Mouse (Mus musculus) midbrain, embryonic 14.5 days (tissue): ENCODE measurements around the gene Gnao1. TPM values are rescaled to one million over a fixed set of nuclear protein-coding genes. Genes with fewer than 3 reads are reported as not detected.

Experiments used
- ATAC-seq: fragments of 200-750 bp; cut with Nextera tagmentation; 2 replicates; pipeline ENCODE4 v1.8.0; 2017; ENCODE audit warnings: moderate number of reproducible peaks, moderate library complexity; ENCODE audit not compliant: low FRiP score, low TSS enrichment
- DNase-seq: peaks from one replicate; pipeline ENCODE4 v3.0.0-alpha.2; 2015
- H3K27ac ChIP-seq: fragments of 300-500 bp; sonication (generic); replicated peaks from 2 replicates; pipeline ENCODE4 v1.5.1; 2014; ENCODE audit warnings: mild to moderate bottlenecking, low read depth, low read length, moderate library complexity
- H3K27me3 ChIP-seq: fragments of 300-500 bp; sonication (generic); 2 replicates; pipeline ENCODE4 v1.6.1; 2014; ENCODE audit warnings: low read length, control low read depth, mixed read lengths; ENCODE audit not compliant: control insufficient read depth, insufficient read depth
- H3K36me3 ChIP-seq: fragments of 300-500 bp; sonication (generic); 2 replicates; pipeline ENCODE4 v1.6.1; 2014; ENCODE audit warnings: low read length, control low read depth; ENCODE audit not compliant: control insufficient read depth, insufficient read depth
- H3K4me1 ChIP-seq: fragments of 300-500 bp; sonication (generic); 2 replicates; pipeline ENCODE4 v1.6.1; 2014; ENCODE audit warnings: mild to moderate bottlenecking, antibody characterized with exemption, low read length, control low read depth; ENCODE audit not compliant: control insufficient read depth, insufficient read depth
- H3K4me2 ChIP-seq: fragments of 300-500 bp; sonication (generic); 2 replicates; pipeline ENCODE4 v1.6.1; 2014; ENCODE audit warnings: mild to moderate bottlenecking, low read length, moderate library complexity
- H3K4me3 ChIP-seq: fragments of 300-500 bp; sonication (generic); replicated peaks from 2 replicates; pipeline ENCODE4 v1.5.1; 2014; ENCODE audit warnings: low read depth, low read length
- H3K9ac ChIP-seq: fragments of 300-500 bp; sonication (generic); replicated peaks from 2 replicates; pipeline ENCODE4 v1.6.1; 2014; ENCODE audit warnings: mild to moderate bottlenecking, low read length, moderate library complexity
- H3K9me3 ChIP-seq: fragments of 300-500 bp; sonication (generic); 2 replicates; pipeline ENCODE4 v1.6.1; 2016; ENCODE audit warnings: low read length, control low read depth, mixed read lengths; ENCODE audit not compliant: control insufficient read depth
- WGBS: fragments of 180-500 bp; shearing (Covaris S2); extraction: QIAGEN DNeasy Blood & Tissue Kit; methylation state at CpG from one replicate; pipeline ENCODE4 v1.1.7; 2014; 5-methylcytosine and 5-hydroxymethylcytosine counted together
- polyA plus RNA-seq: library from polyadenylated mRNA; unstranded; fragments of >200 nt; fragmentation: Nextera tagmentation; extraction: Ambion mirVana; gene quantifications from 2 replicates; pipeline ENCODE4 v1.2.1, GENCODE M21; 2014

Gnao1 gene
- polyA plus RNA-seq = 179 and 213 TPM in 2 replicates

- Histone ChIP-seq H3K4me3 (peak within 1 kb of the TSS; percentile 85), H3K9ac (peak within 1 kb of the TSS; percentile 95), H3K27me3 (no peaks in the 10 kb centered on the region), H3K36me3 (no peaks in the 10 kb centered on the region), H3K27ac (peak within 1 kb of the TSS; percentile 97), H3K4me2 (peak within 1 kb of the TSS; percentile 60), H3K4me1 (peaks cover 10% of the 10 kb centered on the region), H3K9me3 (no peaks in the 10 kb centered on the region)
- ATAC-seq (0 out of 2 replicates have a peak, but pooled peaks have one; percentile 3), DNase-seq (no peak)
- WGBS = 8% methylated on average over 9 of the region's 9 CpGs
These were observed at the start of gene Gnao1 for GRCm38 (mm10) chr8:93809686-93810027. TSS of gene Gnao1 (plus strand) at chr8:93809966.

- Histone ChIP-seq H3K4me2 (no peak overlapping the region), H3K4me1 (no peaks in the 10 kb centered on the region), H3K36me3 (no peaks in the 10 kb centered on the region), H3K9me3 (no peaks in the 10 kb centered on the region), H3K27me3 (no peaks in the 10 kb centered on the region), H3K9ac (no peak overlapping the region), H3K27ac (no peak overlapping the region), H3K4me3 (no peak overlapping the region)
- DNase-seq = no peak
- WGBS = 65% methylated on average over 3 of the region's 3 CpGs
- no peak for ATAC-seq
These were observed 32.2 kb upstream of the Gnao1 start for GRCm38 (mm10) chr8:93777605-93778004.

- no peak for ATAC-seq
- Histone ChIP-seq H3K4me3 (no peak overlapping the region), H3K9me3 (no peaks in the 10 kb centered on the region), H3K4me1 (peaks cover 6% of the 10 kb centered on the region), H3K36me3 (no peaks in the 10 kb centered on the region), H3K27ac (no peak overlapping the region), H3K4me2 (peak overlapping the region; percentile 60), H3K27me3 (no peaks in the 10 kb centered on the region), H3K9ac (no peak overlapping the region; the same call in 1 of the 2 replicates)
- DNase-seq = peak; percentile 29
- 78% methylated on average over 3 of the region's 3 CpGs for WGBS
These were observed 540 bp upstream of the Gnao1 start for GRCm38 (mm10) chr8:93809226-93809625.

GRCm38 (mm10) chr8:93810028-93810858, 477 bp downstream of the Gnao1 start:
- ATAC-seq (peak; percentile 90), DNase-seq (peak; percentile 98)
- Histone ChIP-seq H3K9ac (peak overlapping the region; percentile 95), H3K36me3 (no peaks in the 10 kb centered on the region), H3K9me3 (no peaks in the 10 kb centered on the region), H3K4me3 (peak overlapping the region; percentile 85), H3K4me1 (peaks cover 15% of the 10 kb centered on the region), H3K4me2 (peak overlapping the region; percentile 60), H3K27me3 (no peaks in the 10 kb centered on the region), H3K27ac (peak overlapping the region; percentile 97)
- WGBS = under 1% methylated on average over 50 of the region's 116 CpGs

GRCm38 (mm10) chr8:93810859-93811602, 1.3 kb downstream of the Gnao1 start:
- H3K36me3 ChIP-seq = no peaks in the 10 kb centered on the region
- no peaks in the 10 kb centered on the region for H3K27me3 ChIP-seq
- peak overlapping the region; percentile 97 for H3K27ac ChIP-seq
- no peaks in the 10 kb centered on the region for H3K9me3 ChIP-seq
- H3K4me3 ChIP-seq = peak overlapping the region; percentile 85
- ATAC-seq = peak; percentile 29; the same call in 1 of the 2 replicates
- WGBS = under 1% methylated on average over 47 of the region's 53 CpGs
- peak; percentile 66 for DNase-seq
- H3K9ac ChIP-seq = peak overlapping the region; percentile 95
- peak overlapping the region; percentile 60 for H3K4me2 ChIP-seq
- peaks cover 22% of the 10 kb centered on the region for H3K4me1 ChIP-seq

GRCm38 (mm10) chr8:93811719-93812475, 2.1 kb downstream of the Gnao1 start:
- Histone ChIP-seq H3K27me3 (no peaks in the 10 kb centered on the region), H3K36me3 (peaks cover 8% of the 10 kb centered on the region; the same call in 1 of the 2 replicates), H3K27ac (peak overlapping the region; percentile 97), H3K4me2 (peak overlapping the region; percentile 60), H3K9me3 (no peaks in the 10 kb centered on the region), H3K4me1 (peaks cover 24% of the 10 kb centered on the region), H3K9ac (peak overlapping the region; percentile 95), H3K4me3 (peak overlapping the region; percentile 85)
- peak; percentile 82 for DNase-seq
- WGBS = 4% methylated on average over 20 of the region's 20 CpGs
- ATAC-seq = no peak

- WGBS = 4% methylated on average over 35 of the region's 35 CpGs
- peaks cover 24% of the 10 kb centered on the region for H3K4me1 ChIP-seq
- ATAC-seq (no peak), DNase-seq (peak; percentile 70)
- no peaks in the 10 kb centered on the region for H3K27me3 ChIP-seq
- peak overlapping the region; percentile 85 for H3K4me3 ChIP-seq
- peak overlapping the region; percentile 97 for H3K27ac ChIP-seq
- H3K9me3 ChIP-seq = no peaks in the 10 kb centered on the region
- H3K9ac ChIP-seq = peak overlapping the region; percentile 95
- peak overlapping the region; percentile 60 for H3K4me2 ChIP-seq
- H3K36me3 ChIP-seq = peaks cover 16% of the 10 kb centered on the region; the same call in 1 of the 2 replicates
These were observed 3.0 kb downstream of the Gnao1 start for GRCm38 (mm10) chr8:93812566-93813404.
